Mouse (Mus musculus) spleen, adult 12 weeks (tissue): Measurements from ENCODE around the gene Pln.

Source experiments
- DNase-seq: peaks from one replicate; pipeline ENCODE4 v3.0.0; 2022; ENCODE audit warnings: low spot score

Pln gene

GRCm38 (mm10) chr10:53337162-53337923 lies at the start of gene Pln:
Gene Pln (plus strand): TSS chr10:53337667.
- DNase-seq, result no peak

GRCm38 (mm10) chr10:53305867-53306266 lies 31.6 kb upstream of the Pln start:
- no peak for DNase-seq

- no peak for DNase-seq
Measured at GRCm38 (mm10) chr10:53306674-53307073, 30.8 kb upstream of the Pln start.

GRCm38 (mm10) chr10:53323367-53323766 lies 14.1 kb upstream of the Pln start:
- no peak for DNase-seq

GRCm38 (mm10) chr10:53324663-53325062 lies 12.8 kb upstream of the Pln start:
- DNase-seq, result no peak

GRCm38 (mm10) chr10:53326367-53326766 lies 11.1 kb upstream of the Pln start:
- DNase-seq, result no peak

GRCm38 (mm10) chr10:53329257-53329656 lies 8.2 kb upstream of the Pln start:
- no peak for DNase-seq

- no peak for DNase-seq
Measured at GRCm38 (mm10) chr10:53332752-53333151, 4.7 kb upstream of the Pln start.

GRCm38 (mm10) chr10:53335266-53335665 lies 2.2 kb upstream of the Pln start:
- DNase-seq, result no peak

- DNase-seq, result no peak
Measured at GRCm38 (mm10) chr10:53335974-53336373, 1.5 kb upstream of the Pln start.

GRCm38 (mm10) chr10:53339045-53339444 lies 1.6 kb downstream of the Pln start:
- DNase-seq, result no peak

GRCm38 (mm10) chr10:53341288-53341965 lies 4.0 kb downstream of the Pln start:
- no peak for DNase-seq

- DNase-seq, result no peak
Measured at GRCm38 (mm10) chr10:53342166-53342728, 4.8 kb downstream of the Pln start.

GRCm38 (mm10) chr10:53343384-53343783 lies 5.9 kb downstream of the Pln start:
- DNase-seq, result no peak

- DNase-seq, result no peak
Measured at GRCm38 (mm10) chr10:53343865-53344264, 6.4 kb downstream of the Pln start.

GRCm38 (mm10) chr10:53345508-53345907 lies 8.0 kb downstream of the Pln start:
- no peak for DNase-seq

- no peak for DNase-seq
Measured at GRCm38 (mm10) chr10:53346506-53346905, 9.0 kb downstream of the Pln start.

GRCm38 (mm10) chr10:53346916-53347315 lies 9.4 kb downstream of the Pln start:
- DNase-seq, result no peak

- DNase-seq, result no peak
Measured at GRCm38 (mm10) chr10:53347787-53348755, 10.6 kb downstream of the Pln start.

- DNase-seq, result no peak
Measured at GRCm38 (mm10) chr10:53349254-53349653, 11.8 kb downstream of the Pln start.

- no peak for DNase-seq
Measured at GRCm38 (mm10) chr10:53353665-53354064, 16.2 kb downstream of the Pln start.

GRCm38 (mm10) chr10:53359016-53359415 lies 21.5 kb downstream of the Pln start:
- no peak for DNase-seq
